Mouse (Mus musculus) thymus, adult 2 months (tissue): ENCODE data around the gene Ssu72.

ENCODE experiments used
- CTCF ChIP-seq: fragments of 200-500 bp; IDR thresholded peaks from 2 replicates; pipeline ENCODE4 v1.5.1; 2012; ENCODE audit warnings: mild to moderate bottlenecking, control low read depth, low read length, moderate library complexity, borderline replicate concordance; ENCODE audit not compliant: control insufficient read depth, poor library complexity, insufficient read depth; ENCODE audit errors: extremely low read depth
- POLR2A ChIP-seq: fragments of 200-500 bp; IDR thresholded peaks from 2 replicates; pipeline ENCODE4 v1.6.1; 2012; ENCODE audit warnings: mild to moderate bottlenecking, low read length, control low read depth, moderate library complexity; ENCODE audit not compliant: control insufficient read depth, poor library complexity, insufficient read depth; ENCODE audit errors: extremely low read depth

DNA sequence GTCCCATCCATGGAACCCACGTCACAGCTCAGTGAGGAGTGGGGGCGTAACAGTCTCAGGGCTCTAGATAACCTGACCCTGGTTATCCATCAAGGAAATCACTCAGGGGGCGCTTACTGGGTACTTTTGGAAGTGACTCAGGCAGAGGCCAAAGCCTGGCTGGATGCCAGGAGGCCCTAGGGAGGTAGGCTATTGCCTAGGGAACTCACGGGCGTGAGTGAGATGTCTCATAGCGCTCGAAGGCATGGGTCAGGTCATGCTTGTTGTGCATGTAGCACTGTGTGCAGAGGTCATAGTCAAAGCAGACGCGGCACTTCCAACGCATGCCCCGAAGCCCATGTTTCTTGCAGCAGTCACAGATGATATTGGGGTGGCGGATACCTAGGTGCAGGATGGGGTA, 44.0 kb upstream of the Ssu72 start:
- no peak for TF ChIP-seq CTCF
- TF ChIP-seq POLR2A: no peak
